Mouse (Mus musculus): ENCODE data around the gene Tesc. TPM values are rescaled to one million over a fixed set of nuclear protein-coding genes. Genes with fewer than 3 reads are reported as not detected.

Tesc gene
- total and polyA plus RNA-seq, 2 experiments from 2014 or later: 17.6 to 20.7 TPM

DNA sequence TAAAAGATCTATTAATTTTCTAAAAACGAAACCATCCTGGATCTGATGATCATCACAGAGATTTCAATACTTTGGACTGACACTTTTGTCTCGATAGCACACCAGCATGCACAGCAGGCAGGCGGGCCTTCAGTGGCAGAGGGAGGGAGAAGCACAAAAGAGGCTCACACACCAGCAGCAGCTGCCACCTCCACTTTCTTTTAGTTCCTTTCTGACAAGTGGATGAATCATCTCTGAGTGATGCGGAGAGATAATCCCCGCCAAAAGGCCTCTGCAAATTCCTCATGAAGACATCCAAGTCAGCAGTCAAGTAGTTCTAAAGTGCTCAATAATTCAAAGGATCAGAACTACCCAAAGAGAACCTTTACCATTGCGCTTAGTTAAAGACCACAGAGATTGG lies 51.8 kb downstream of the Tesc start:
- ATAC-seq (ENCODE audit: insufficient read depth, low read depth): no peak
- TF ChIP-seq CTCF (IDR thresholded peaks at IDR 0.05; ENCODE audit: low read depth) (no peak), EP300 (IDR thresholded peaks at IDR 0.05; ENCODE audit: low read depth) (no peak)
- Histone ChIP-seq H3K27me3 (ENCODE audit: control insufficient read depth, insufficient read depth, low read length) (no peaks in the 10 kb centered on the region), H3K27ac (ENCODE audit: low read depth) (no peak overlapping the region), H3K4me3 (ENCODE audit: low read depth, low read length) (no peak overlapping the region), H3K36me3 (replicated peaks; ENCODE audit: control insufficient read depth, insufficient read depth, low read length) (peaks cover 40% of the 10 kb centered on the region), H3K4me2 (ENCODE audit: low read depth, low read length) (no peak overlapping the region), H3K9ac (replicated peaks; ENCODE audit: low read depth, low read length) (no peak overlapping the region), H3K4me1 (ENCODE audit: control insufficient read depth, insufficient read depth) (peaks cover 7% of the 10 kb centered on the region), H3K9me3 (replicated peaks; ENCODE audit: control insufficient read depth, low read length) (no peaks in the 10 kb centered on the region)
- no peak for DNase-seq (ENCODE audit: low spot score)
- 69% methylated on average over 6 of the region's 6 CpGs for WGBS

DNA sequence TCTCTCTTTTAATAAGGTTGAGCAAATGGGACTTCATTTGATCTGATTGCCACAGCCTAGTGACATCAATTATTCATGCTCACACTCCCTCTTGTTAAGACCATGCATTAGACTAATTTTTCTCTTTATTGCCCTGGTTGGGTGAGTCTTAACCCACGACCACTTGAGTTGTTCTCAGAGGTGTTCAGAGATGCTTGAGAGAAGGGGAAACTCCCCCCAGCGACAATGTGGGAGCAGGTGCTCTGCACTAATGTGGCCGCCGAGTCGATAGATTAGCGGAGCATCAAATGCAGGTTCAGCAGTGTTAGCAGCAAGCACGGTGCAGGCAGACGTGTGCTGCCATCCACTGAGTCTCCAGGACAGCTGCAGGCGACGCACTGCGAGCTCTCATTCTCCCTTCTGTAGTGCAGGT lies 52.3 kb downstream of the Tesc start:
- WGBS: 79% methylated on average over 11 of the region's 11 CpGs
- no peak overlapping the region for H3K4me2 ChIP-seq (ENCODE audit: low read depth, low read length)

DNA sequence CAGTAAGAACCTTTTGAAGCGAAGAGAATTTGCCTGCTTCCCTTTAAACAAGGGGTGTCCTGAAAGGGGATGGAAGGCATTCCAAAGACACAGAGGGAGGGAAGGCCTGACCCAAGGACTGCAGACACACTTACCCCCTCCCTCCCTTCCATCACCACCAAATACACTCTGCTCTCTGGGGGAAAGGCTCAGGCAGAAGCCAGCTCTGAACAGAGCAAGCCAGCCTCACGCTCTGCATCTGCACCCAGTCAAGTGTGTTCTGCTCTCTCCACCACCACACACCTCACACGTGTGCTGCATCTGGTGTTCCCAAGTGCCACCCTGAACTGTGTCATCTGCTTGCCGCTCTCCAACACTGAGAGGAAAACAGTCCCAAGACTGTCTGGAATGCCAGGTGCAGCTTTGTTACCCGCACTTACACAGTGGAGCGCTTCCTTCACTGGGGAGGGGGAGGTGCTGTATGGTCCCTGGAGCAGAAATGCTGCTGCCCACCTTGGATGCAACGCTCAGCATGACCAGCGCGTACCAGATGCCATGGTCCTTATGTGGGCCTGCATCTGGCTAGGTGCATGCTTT lies 53.9 kb downstream of the Tesc start:
- peaks cover 14% of the 10 kb centered on the region for H3K4me1 ChIP-seq (ENCODE audit: control insufficient read depth, insufficient read depth)
- H3K4me2 ChIP-seq (ENCODE audit: low read depth, low read length): no peak overlapping the region
- peaks cover 23% of the 10 kb centered on the region for H3K36me3 ChIP-seq (replicated peaks; ENCODE audit: control insufficient read depth, insufficient read depth, low read length)
- ATAC-seq (ENCODE audit: insufficient read depth, low read depth): no peak; the same call in 1 of the 2 replicates
- H3K27ac ChIP-seq (ENCODE audit: low read depth): no peak overlapping the region
- H3K9ac ChIP-seq (replicated peaks; ENCODE audit: low read depth, low read length): no peak overlapping the region
- no peaks in the 10 kb centered on the region for H3K9me3 ChIP-seq (replicated peaks; ENCODE audit: control insufficient read depth, low read length)
- H3K27me3 ChIP-seq (ENCODE audit: control insufficient read depth, insufficient read depth, low read length): no peaks in the 10 kb centered on the region
- DNase-seq (ENCODE audit: low spot score): no peak
- TF ChIP-seq EP300 (IDR thresholded peaks at IDR 0.05; ENCODE audit: low read depth) (no peak), CTCF (IDR thresholded peaks at IDR 0.05; ENCODE audit: low read depth) (no peak)
- no peak overlapping the region for H3K4me3 ChIP-seq (ENCODE audit: low read depth, low read length)
- WGBS: 77% methylated on average over 9 of the region's 9 CpGs

More for the DNA sequence above, 52.3 kb downstream of the Tesc start:
- TF ChIP-seq EP300 (IDR thresholded peaks at IDR 0.05; ENCODE audit: low read depth) (no peak), CTCF (IDR thresholded peaks at IDR 0.05; ENCODE audit: low read depth) (no peak)
- Histone ChIP-seq H3K4me3 (ENCODE audit: low read depth, low read length) (no peak overlapping the region), H3K9ac (replicated peaks; ENCODE audit: low read depth, low read length) (no peak overlapping the region), H3K27me3 (ENCODE audit: control insufficient read depth, insufficient read depth, low read length) (no peaks in the 10 kb centered on the region), H3K36me3 (replicated peaks; ENCODE audit: control insufficient read depth, insufficient read depth, low read length) (peaks cover 36% of the 10 kb centered on the region), H3K9me3 (replicated peaks; ENCODE audit: control insufficient read depth, low read length) (no peaks in the 10 kb centered on the region), H3K4me1 (ENCODE audit: control insufficient read depth, insufficient read depth) (peaks cover 11% of the 10 kb centered on the region), H3K27ac (ENCODE audit: low read depth) (no peak overlapping the region)
- DNase-seq (ENCODE audit: low spot score) (no peak), ATAC-seq (ENCODE audit: insufficient read depth, low read depth) (no peak)

DNA sequence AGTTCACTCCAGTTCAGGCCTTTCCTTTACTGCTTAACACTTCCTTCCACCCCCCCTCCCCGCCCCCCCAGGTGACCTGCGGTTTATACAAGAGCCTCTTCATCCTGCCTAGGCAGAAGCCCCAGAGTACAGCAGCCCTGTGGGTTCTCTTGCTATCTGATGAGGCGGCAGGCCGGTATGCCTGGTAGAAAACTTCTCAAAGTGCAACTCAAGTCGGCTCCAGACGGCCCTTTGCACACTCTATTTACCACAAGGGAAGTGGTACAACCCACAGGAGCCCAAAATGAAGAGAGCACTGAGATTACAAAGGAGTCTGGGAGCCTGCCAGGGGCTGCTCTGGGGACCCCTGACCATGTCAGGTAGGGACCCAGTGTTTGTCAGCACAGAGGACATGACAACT lies 54.5 kb downstream of the Tesc start:
- Histone ChIP-seq H3K9me3 (replicated peaks; ENCODE audit: control insufficient read depth, low read length) (no peaks in the 10 kb centered on the region), H3K9ac (replicated peaks; ENCODE audit: low read depth, low read length) (no peak overlapping the region), H3K4me3 (ENCODE audit: low read depth, low read length) (no peak overlapping the region), H3K4me2 (ENCODE audit: low read depth, low read length) (no peak overlapping the region), H3K36me3 (replicated peaks; ENCODE audit: control insufficient read depth, insufficient read depth, low read length) (peaks cover 18% of the 10 kb centered on the region), H3K27ac (ENCODE audit: low read depth) (no peak overlapping the region), H3K27me3 (ENCODE audit: control insufficient read depth, insufficient read depth, low read length) (no peaks in the 10 kb centered on the region), H3K4me1 (ENCODE audit: control insufficient read depth, insufficient read depth) (peaks cover 14% of the 10 kb centered on the region)
- WGBS: 59% methylated on average over 6 of the region's 6 CpGs
- ATAC-seq (ENCODE audit: insufficient read depth, low read depth) (no peak), DNase-seq (ENCODE audit: low spot score) (no peak)
- no peak for TF ChIP-seq CTCF (IDR thresholded peaks at IDR 0.05; ENCODE audit: low read depth)
- no peak for TF ChIP-seq EP300 (IDR thresholded peaks at IDR 0.05; ENCODE audit: low read depth)

DNA sequence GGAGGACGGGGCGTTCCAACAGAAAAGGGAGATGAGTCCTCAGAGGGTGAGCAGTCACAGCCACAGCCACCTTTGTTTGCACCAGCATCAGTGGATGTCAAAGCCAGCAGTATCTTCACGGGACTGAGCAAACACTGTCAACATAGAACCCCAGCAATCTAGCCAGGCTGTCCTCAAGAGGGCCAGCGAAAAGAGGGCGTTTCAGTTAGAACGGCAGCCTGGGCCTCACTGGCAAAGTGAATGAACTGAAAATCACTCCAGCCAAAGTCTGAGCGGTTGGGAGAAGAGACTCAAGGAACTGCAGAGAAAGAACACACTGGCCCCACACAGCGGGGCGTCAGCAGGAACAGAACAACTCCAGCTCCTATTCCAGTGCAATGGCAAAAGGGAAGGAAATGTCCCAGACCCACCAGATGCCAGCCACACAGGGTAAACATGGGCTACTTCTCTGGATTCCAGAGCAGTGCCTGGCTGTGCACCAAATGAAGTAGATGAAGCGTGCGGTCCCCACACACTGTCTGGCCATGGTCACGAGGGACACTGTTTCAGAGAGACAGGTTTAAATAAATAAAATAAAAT lies 55.6 kb downstream of the Tesc start:
- 63% methylated on average over 12 of the region's 12 CpGs for WGBS
- H3K27me3 ChIP-seq (ENCODE audit: control insufficient read depth, insufficient read depth, low read length): no peaks in the 10 kb centered on the region
- H3K27ac ChIP-seq (ENCODE audit: low read depth): no peak overlapping the region
- peaks cover 14% of the 10 kb centered on the region for H3K4me1 ChIP-seq (ENCODE audit: control insufficient read depth, insufficient read depth)
- H3K36me3 ChIP-seq (replicated peaks; ENCODE audit: control insufficient read depth, insufficient read depth, low read length): peaks cover 11% of the 10 kb centered on the region
- H3K4me2 ChIP-seq (ENCODE audit: low read depth, low read length): no peak overlapping the region
- ATAC-seq (ENCODE audit: insufficient read depth, low read depth) (no peak), DNase-seq (ENCODE audit: low spot score) (no peak)
- no peak overlapping the region for H3K9ac ChIP-seq (replicated peaks; ENCODE audit: low read depth, low read length)
- H3K9me3 ChIP-seq (replicated peaks; ENCODE audit: control insufficient read depth, low read length): no peaks in the 10 kb centered on the region
- TF ChIP-seq CTCF (IDR thresholded peaks at IDR 0.05; ENCODE audit: low read depth): no peak
- TF ChIP-seq EP300 (IDR thresholded peaks at IDR 0.05; ENCODE audit: low read depth): no peak
- no peak overlapping the region for H3K4me3 ChIP-seq (ENCODE audit: low read depth, low read length)
